Mouse (Mus musculus): ENCODE data around the gene Cnot2.

Cnot2 gene

DNA sequence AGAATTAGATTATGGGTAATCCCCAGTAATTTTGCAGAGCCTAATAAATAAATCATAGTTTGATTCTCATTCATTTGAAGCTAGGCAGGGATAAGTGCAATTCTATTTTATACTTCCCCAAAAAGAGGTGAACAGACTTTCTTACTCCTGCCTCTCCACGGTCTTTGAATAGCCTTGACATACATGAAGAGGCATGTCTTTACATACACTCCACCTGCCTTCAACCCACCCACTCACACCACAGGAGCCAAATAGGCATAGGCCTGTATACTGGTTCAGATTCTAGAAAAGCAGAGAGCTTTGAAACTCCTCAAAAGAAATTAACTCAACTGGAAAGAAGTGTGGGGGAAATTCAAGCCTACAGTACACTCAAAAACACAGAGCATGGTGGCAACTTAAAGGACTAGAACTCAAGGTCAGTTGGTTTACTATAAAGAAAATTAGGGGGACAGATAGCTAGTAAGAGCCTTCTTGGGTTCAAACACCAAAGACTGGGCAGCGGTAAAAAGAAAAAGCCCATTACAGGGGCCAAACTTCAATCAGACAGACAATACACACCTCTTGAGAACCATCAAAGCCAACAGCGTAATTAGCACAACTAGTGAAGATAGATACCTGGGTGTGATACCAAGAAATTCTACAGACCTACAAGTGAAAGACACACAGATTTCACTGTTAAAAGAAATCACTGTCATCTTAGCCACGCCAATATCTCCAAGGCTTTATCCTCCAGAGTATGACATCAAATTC, 18.4 kb downstream of the Cnot2 start:
- DNase-seq (ENCODE audit: low spot score) = no peak

DNA sequence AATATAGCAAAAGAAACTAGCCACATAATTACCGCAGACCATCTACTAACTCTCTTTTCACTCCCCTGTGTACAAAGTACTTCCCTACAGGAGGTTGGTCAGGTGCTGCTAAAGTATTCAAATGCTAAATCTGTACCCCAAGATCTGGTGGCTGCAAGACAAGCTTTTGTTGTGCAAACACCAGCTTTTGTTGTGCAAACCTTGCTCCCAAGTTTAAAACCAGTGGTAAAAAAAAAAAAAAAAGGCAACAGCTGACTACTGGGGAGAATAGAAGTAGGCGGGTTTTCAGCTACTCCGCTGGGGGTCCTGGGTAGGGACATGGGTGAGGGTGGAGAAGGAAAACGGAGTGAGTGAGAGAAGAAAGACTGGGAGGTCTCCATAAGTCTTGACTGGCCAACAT, 19.1 kb downstream of the Cnot2 start:
- DNase-seq (ENCODE audit: low spot score) = no peak

DNA sequence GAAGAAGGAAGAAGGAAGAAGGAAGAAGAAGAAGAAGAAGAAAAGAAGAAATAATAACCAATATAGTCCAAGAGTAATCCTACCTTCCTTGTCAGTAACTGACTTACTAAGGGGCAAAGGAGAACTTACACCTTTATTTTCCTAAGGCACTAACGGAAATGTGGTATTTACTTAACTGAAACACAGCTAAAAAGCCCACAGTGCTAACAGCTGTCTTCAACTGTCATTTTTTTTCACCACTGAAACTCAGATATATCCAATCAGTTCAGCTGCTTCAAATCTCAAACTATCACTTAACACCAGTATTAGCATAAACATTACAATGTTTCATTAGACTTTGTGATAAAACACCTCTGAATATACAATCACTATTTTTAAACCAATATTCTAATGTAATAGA, 22.1 kb downstream of the Cnot2 start:
- DNase-seq (ENCODE audit: low spot score) = no peak

DNA sequence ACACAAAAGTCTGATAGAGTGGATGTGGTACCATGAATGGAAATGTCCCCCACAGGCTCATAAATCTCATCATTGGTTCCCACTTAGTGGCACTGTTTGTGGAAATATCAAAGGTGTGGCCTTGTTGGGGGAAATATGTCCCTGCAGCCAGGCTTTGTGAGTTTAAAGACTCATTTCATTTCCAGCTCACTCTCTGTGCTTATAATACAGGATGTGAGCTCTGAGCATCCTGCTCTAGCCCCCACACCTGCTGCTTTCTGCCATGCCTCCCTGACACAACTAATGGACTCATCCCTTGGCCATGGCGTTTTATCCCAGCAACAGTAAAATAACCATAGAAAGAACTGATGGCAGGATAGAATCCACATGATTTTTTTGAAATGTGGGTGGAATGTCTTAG, 24.1 kb downstream of the Cnot2 start:
- DNase-seq (ENCODE audit: low spot score) = no peak

DNA sequence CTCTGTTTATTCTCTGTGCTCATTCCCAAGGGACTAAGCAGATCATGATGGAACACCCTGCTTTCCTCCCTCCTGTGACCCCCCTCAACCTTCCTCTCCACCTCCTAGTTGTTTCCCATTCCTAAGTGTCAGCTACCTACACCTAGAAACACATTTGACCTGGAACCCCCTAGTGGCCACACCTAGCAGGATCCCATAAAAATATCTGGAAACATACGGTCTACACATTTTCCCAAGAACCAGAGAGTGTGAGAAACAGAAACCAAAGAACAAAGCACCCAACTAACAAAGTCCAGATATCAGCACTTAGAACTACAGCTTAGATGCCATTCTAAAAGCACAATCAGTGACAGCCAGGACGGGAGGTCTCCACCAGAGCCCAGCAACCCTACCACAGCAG, 26.9 kb downstream of the Cnot2 start:
- no peak for DNase-seq (ENCODE audit: low spot score)

DNA sequence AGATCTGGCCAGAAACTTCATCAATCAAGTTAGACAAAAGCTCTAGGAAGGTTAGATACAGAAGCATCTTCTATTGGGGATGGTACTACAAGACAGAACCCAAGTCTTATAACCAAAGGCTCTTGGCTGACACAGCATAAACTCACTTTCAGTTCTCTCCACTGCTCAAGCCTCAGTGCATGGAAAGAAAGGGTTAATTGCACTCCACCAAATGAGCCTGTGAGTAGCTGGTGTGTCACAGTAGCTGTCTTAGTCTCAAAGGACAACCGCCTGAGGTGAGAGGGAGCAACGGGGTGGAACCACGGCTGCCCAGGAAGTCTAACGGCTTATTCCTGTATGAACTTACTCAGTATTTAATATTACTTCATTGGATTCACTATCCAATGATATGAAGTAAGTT, 33.4 kb downstream of the Cnot2 start:
- DNase-seq (ENCODE audit: low spot score) = no peak

DNA sequence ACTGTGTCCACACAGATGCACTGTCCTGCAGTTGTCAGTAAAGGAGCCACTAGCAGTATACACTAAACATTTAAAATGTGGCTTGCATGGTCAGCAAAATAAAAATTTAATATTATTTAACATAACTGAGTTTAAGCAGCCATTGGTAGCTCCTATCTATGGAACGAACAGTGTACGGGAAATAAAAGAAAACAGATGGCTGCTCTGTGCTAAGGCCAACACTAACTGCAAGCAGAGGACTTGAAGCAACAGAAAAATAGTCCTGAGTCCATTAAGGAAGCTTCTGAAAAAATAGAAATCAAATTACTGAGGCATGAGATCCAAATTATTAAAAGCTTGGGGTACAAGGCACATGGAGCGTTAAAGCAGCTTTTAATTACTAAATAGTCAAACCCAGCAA, 35.1 kb downstream of the Cnot2 start:
- no peak for DNase-seq (ENCODE audit: low spot score)

DNA sequence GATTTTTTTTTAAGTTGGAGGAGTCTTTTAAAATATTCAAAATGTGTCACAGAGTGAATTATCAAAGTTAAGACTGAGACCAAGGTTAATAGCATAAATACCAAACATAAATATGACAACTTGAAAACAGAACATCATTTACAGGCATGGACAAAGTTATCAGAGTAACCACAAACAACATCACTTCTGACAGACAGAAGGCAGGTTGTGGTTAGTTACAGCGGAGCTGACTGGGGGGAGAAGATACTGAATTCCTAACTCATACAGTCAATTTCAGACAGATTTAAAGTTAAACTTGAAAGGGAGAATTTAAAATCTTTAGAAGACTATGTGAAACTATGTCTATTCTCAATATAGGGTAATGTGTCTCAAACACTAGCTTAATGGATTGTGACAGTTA, 38.2 kb downstream of the Cnot2 start:
- no peak for DNase-seq (ENCODE audit: low spot score)

DNA sequence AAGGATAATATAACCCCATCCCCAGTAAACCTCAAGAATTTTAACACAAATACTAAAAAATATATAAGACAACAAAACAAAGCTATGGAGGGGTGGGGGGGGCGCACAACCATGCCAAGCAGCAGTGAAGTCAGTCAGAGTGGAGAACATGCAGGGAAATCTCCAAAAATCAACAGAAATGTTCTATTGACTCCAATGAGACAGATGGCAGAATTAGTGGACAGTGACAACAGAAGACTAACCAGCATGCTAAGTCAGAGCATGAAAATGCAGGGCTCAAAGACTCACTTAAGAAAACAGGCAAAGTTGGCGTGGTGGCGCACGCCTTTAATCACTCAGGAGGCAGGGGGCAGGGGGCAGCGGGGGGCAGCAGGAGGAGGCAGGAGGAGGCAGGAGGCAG, 40.6 kb downstream of the Cnot2 start:
- DNase-seq (ENCODE audit: low spot score) = no peak

DNA sequence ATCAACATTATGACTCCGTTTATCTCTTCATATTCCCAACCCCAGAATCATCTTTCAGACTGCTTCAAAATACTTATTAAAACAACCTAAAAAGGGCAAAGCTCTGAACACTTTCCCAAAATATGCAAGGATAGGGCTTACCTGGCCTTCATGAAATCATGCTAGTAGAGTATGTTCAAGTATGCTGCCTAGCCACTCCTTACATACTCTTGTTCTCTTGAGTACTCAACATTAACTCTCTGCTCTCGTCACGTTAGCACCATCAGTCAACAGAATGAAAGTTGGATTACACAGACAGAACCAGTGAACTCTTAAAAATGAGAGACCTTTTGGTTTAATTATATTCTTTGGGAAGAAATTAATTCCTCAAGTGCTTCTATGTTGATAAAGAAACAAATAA, 43.8 kb downstream of the Cnot2 start:
- DNase-seq (ENCODE audit: low spot score) = no peak

DNA sequence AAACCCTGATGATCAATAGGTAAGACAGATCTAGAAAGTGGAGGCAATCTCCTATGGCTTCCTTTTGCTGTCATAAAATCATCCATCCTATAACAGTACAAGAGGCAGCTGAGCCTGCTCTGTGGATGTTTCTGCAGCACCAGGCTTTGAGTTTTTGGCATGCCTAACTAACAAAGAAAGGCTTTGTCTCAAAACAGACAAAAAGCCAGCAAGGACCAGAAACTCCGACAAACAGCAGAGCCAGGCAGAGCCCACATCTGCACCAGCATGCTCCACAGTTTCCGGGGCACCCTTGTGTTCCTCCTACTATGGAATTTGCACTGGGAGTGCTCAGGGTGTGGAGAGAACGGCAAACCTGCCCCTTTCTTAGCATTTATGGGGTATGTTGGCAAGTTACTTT, 47.0 kb downstream of the Cnot2 start:
- no peak for DNase-seq (ENCODE audit: low spot score)

DNA sequence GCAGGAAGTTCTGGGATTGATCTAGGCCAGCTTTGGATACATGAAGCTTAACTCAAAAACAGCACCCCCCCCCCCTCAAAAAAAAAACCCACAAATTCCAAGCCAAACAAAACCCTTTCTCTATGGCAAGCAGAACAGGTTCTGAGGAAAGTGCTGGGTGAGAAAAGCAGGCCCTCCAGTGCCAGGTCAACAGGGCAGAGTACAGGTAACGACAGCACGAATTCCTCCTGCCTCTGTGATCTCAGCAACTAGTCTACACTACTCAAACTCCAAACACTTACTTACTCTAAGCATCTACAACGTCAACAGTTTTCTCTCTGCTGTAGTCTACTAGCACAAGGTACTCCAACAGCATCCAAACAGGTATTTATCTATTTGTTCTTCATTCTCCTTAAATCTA, 48.8 kb downstream of the Cnot2 start:
- DNase-seq (ENCODE audit: low spot score) = no peak

DNA sequence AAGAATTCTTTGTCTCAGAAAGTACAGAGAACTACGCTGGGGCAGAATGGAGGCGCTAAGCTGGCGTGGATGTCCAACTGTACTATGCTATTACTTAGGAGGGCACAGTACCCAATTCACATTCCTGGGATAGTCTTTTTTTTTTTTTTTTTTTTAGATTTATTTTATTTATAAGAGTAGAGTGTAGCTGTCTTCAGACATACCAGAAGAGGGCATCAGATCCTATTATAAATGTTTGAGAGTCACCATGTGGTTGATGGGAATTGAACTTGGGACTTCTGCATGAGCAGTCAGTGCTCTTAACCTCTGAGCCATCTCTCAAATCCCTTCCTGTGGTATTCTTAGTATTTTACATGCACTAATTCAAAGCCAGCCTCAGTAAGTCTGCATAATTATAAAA, 50.2 kb downstream of the Cnot2 start:
- DNase-seq (ENCODE audit: low spot score) = no peak

DNA sequence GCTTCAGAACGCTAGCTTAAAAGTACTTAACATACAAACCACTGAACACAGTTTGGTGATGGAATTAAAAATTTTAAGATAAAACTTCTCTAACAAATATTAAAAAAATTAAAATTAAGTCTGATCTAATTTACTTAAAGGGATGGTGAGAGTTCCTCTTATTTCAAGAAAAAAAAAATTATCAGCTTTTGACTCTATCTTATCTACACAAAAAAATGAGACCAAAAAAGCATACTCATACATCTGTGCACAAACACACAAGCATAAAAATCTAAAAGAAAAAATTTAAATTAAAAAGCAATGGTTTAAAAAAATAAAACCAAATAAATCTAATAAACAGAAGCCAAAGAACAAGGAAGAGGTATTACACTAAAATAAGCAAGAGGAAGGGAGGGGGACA, 61.7 kb downstream of the Cnot2 start:
- DNase-seq (ENCODE audit: low spot score) = no peak

DNA sequence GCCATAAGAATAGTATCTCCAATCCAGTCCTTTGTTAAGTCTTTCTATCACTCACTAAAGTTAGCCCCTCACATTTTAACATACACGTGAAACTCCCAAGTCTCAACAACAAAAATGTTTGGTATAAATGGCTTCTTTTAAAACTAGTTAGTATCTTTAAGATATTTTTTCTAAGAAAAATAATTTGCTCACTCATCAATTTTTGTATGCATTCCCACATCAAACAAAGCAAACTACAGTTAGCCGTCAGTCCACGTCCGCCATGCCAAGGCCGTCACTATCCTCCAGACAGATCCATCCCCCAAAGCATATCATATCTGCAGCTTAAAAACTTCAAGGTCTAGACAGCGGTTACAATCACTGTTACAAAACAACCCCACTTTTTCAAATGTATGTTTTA, 65.7 kb downstream of the Cnot2 start:
- no peak for DNase-seq (ENCODE audit: low spot score)

DNA sequence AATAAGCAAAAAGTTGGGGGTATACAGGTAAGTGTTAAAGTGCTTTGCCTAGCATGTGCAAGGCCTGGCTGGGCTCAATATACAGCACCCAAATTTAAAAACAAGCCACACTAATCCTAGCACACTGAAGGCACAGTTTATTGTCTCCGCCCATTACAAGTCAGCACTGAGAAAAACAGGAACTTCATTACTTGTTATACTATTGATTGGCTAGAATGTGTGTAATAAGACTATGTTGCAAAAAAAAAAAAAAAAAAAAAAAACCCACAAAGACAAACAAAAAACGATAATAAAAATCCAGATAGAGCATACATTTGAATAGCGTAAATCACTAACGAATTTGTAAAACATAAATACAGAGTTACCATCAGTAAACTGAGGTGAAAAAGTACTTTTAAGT, 66.2 kb downstream of the Cnot2 start:
- DNase-seq (ENCODE audit: low spot score) = no peak

DNA sequence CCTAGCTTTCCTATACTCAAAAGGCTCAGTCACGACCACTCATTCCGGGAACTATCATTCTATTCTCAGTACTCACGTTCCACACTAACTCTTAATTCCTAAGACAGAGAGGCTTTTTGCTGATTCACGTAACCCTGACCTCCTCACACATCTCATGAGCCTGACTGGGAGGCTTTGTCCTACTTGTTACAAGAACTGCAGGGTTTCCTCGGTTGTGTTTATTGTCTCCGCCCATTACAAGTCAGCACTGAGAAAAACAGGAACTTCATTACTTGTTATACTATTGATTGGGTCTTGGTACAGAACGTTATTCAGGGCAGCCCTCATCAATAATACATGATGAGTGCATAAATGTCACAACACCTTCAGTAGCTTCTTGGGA, 68.1 kb downstream of the Cnot2 start:
- DNase-seq (ENCODE audit: low spot score) = no peak

DNA sequence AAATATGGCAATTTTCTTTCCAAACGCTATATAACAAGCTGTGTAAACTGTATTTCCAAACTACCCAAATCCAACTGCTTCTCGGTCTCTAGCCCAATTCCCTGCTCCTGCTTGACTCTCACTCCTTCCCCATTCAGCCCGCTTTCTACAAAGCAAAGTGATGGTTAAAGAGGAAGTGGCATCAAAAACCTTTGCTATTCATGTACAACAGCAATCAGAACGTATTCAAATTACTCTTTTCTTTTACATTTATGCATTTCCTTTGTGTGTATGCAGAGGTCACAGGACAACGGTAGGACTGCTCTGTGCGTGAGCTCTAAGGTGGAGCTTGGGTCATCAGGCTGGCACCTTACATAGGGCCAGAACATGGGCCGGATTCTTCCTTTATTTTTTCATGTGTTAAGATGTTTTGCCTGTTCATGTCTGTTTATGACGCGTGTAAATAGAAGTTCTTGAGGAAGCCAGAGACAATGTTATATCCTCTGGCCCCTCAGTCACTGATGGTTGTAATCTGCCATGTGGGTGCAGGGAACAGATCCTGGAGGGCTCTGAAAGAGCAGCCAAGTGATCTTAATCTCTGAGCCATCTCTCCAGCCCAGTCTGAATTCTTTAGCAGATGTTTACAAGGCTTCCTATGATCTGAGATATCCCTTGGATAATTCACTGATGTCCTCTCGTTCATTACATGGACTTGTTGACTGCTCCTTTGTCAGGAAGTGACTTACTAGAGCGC, 68.6 kb downstream of the Cnot2 start:
- no peak for DNase-seq (ENCODE audit: low spot score)

DNA sequence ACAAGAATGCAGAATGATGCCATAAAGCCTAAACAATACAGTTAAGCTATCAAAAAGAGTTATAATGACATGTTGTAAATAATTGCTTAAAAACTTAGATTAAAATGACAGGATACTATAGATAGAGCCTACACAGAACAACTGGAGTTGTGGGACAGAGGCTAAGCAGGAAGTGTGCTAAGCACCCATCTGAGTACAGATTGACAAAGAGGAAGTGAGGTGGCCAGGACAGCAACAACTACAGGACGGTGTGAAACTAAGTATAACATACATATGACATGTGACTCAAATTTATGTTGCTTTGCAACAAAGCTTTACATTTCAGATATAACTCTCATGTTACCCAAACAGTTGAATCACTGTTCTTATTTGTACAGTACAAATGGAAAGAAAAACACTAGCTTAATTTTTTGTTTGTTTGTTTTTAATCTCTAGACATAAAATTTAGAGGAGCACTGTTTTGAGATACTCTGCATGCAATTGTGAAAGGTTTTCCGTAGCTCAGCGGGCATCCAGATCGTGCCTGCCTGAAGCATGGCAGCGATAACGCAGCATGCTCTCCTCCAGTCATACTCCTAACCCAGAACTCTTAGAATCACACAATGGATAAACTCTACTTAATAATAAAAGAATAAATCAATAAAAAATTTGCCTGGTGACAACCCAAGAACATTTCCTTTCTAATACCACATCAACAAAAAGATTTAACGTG, 75.9 kb downstream of the Cnot2 start:
- no peak for DNase-seq (ENCODE audit: low spot score)

DNA sequence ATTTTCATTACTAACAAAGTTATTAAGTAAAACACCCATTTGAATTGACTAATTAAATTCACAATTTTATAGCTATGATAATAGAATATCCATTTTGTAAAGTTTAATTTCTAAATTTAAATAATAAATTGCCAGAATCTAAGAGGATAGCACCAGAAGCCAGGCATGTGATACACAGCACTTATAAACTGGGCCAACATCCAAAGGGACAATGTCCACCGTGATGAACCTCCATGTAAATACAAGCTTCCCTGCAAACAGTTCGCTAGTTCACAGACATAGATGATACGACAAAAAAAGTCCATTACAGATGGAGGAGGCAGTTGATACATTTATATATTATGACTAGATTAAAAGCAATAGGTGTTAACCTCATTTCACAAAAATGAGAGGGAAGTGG, 88.5 kb downstream of the Cnot2 start:
- no peak for DNase-seq (ENCODE audit: low spot score)

DNA sequence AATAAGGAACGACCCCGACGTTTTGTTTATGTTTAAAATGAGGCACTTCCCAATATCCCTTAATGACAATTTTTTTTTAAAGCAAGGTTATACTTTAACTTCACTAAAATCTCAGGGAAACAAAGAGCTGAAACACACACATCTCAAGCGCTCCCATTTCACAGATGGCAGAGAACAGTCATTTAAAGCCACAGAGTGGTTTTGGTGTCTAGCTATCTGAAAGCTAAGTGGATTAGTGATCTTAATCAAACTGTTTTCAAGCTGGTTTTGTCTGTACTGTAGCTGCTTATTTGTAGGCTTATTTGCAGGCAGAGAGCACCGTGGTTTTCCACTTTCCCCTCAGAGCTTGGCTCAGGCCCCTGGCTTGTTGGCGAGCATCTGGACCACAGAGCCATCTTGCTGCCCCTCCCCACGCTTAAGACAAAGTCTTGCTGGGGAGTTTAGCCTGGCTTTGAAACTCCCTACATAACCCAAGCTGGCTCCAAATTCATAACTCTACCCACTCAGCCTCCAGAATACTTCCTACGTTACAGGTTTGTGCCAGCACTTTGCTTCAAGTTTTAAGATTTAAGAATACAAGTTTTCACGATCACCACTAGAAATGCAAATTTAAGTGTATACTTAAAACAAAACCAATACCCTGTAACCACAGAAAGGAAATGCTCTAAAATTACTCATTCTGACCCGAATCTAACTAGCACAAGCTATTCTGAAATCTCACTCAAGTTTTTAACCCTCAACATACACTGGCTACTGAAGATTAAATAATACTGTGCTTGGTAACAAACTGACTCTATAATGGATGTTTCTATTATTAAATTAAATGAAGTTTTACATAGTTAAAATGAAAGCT, 94.2 kb downstream of the Cnot2 start:
- no peak for DNase-seq (ENCODE audit: low spot score)

DNA sequence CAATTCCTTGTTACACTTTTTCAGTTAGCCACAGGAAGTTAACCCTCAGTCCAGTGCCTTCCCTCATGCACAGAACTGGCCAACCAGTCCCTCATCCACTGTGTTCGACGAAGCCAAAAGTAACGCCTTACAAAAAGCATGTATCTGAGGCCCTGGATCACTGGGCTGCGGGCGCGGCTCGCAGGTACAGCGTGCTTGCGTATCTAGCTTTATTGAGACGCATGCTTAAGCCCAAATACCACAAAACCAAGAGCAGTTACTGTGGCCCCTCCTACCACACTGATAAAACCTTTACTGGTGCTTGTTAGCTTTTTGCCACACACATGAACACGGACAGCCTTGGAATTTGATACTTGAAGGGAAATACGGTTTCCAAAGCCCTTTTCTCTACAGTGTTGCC, 99.4 kb downstream of the Cnot2 start:
- DNase-seq (ENCODE audit: low spot score) = no peak
